Mouse (Mus musculus) thymus, adult 2 months (tissue): ENCODE results near the gene Smarcal1.

ENCODE experiments used
- CTCF ChIP-seq: fragments of 200-500 bp; IDR thresholded peaks from 2 replicates; pipeline ENCODE4 v1.5.1; 2012; ENCODE audit warnings: mild to moderate bottlenecking, control low read depth, low read length, moderate library complexity, borderline replicate concordance; ENCODE audit not compliant: control insufficient read depth, poor library complexity, insufficient read depth; ENCODE audit errors: extremely low read depth
- POLR2A ChIP-seq: fragments of 200-500 bp; IDR thresholded peaks from 2 replicates; pipeline ENCODE4 v1.6.1; 2012; ENCODE audit warnings: mild to moderate bottlenecking, low read length, control low read depth, moderate library complexity; ENCODE audit not compliant: control insufficient read depth, poor library complexity, insufficient read depth; ENCODE audit errors: extremely low read depth

DNA sequence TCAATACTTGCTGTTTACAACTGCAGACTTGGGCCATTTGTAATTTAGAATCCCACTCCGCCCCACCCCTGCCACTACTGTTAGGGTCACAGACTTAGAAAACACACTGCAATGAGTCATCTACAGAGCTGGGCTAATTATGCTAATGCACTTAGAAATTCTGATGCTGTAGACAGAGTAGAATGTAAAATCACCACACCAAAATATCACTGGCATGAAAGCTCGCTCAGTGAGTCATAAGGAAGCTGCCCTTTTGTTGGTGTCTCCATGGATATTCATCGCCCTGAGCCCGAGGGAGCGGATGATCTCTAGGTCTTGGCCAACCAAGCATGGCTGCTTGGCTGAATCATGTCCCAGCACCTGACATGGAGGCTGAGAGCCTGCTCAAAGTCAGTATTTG, 44.8 kb upstream of the Smarcal1 start:
- TF ChIP-seq CTCF (no peak), POLR2A (no peak)
